Mouse (Mus musculus): ENCODE data around the gene Pfdn5. TPM values are rescaled to one million over a fixed set of nuclear protein-coding genes. Genes with fewer than 3 reads are reported as not detected.

Gene Pfdn5
- 233 and 309 TPM in 2 replicates for polyA plus RNA-seq (2011; ENCODE audit: insufficient read depth, insufficient read length, low read depth, missing spikeins)

DNA sequence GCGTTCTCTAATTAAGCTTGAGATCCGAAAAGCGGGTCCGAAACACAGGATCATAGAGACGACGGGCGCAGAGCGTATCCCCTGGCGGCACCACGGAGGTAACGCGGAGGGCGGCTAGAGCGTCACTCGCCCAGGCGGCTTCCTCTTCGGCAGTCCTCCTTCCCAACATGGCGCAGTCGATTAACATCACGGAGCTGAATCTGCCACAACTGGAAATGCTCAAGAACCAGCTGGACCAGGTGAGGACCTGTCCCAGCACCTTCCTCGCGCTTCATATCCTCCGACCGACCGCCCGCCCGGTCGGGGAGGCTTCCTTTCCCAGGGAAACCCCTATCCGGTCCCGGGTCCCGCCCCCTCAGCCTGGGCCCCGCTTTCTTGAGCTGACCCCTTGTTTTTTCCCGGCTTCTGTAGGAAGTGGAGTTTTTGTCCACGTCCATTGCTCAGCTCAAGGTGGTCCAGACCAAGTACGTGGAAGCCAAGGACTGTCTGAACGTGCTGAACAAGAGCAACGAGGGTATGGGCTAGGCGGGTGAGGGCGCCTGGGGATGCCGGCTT is at the start of gene Pfdn5:
Pfdn5 (plus strand) TSS at position 95 of the 555 bp plus-strand sequence.
- Histone ChIP-seq H3K4me1 (ENCODE audit: control insufficient read depth, insufficient read depth, low read length) (no peaks in the 10 kb centered on the region), H3K27ac (ENCODE audit: insufficient read depth, low read length) (peak within 1 kb of the TSS; percentile 75; the same call in 1 of the 2 replicates), H3K9ac (ENCODE audit: low read depth, poor library complexity, severe bottlenecking) (peak within 1 kb of the TSS; percentile 72), H3K36me3 (ENCODE audit: control insufficient read depth, insufficient read depth, low read length, poor library complexity, severe bottlenecking) (peaks cover 25% of the 10 kb centered on the region), H3K9me3 (replicated peaks; ENCODE audit: control insufficient read depth, insufficient read depth, low read length, poor library complexity, severe bottlenecking) (no peaks in the 10 kb centered on the region), H3K27me3 (ENCODE audit: control insufficient read depth, insufficient read depth, low read length, poor library complexity, severe bottlenecking) (no peaks in the 10 kb centered on the region), H3K4me3 (ENCODE audit: low read depth, low read length) (peak within 1 kb of the TSS; percentile 99)
- TF ChIP-seq CTCF (IDR thresholded peaks at IDR 0.05; ENCODE audit: low read depth, low read length), result no peak
- 0 out of 2 replicates have a peak, but pooled peaks have one; percentile 45 for TF ChIP-seq EP300 (IDR thresholded peaks at IDR 0.05; ENCODE audit: insufficient read depth, low read depth, low read length)

DNA sequence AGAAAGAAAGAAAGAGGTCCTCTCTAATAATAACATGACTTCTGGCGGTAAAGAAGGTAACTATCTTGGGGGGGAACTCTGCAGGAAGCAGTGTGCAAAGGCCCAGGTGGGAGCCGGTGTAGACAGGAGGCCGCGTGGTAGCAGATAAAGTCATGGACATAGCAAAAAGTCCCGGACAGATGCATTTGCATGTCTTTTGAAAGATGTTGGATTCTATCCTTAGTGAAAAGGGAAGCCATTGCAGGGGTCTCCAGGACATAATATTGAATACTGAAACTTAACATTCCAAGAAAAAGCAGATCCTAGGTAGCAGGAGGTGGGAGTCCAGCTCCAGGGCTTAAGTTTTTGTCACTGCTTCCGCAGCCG is 47.2 kb upstream of the Pfdn5 start:
- Histone ChIP-seq H3K36me3 (ENCODE audit: control insufficient read depth, insufficient read depth, low read length, poor library complexity, severe bottlenecking) (peaks cover 18% of the 10 kb centered on the region), H3K27ac (ENCODE audit: insufficient read depth, low read length) (peak overlapping the region; percentile 71), H3K9me3 (replicated peaks; ENCODE audit: control insufficient read depth, insufficient read depth, low read length, poor library complexity, severe bottlenecking) (no peaks in the 10 kb centered on the region), H3K27me3 (ENCODE audit: control insufficient read depth, insufficient read depth, low read length, poor library complexity, severe bottlenecking) (no peaks in the 10 kb centered on the region), H3K4me1 (ENCODE audit: control insufficient read depth, insufficient read depth, low read length) (no peaks in the 10 kb centered on the region), H3K9ac (ENCODE audit: low read depth, poor library complexity, severe bottlenecking) (peak overlapping the region; percentile 81), H3K4me3 (ENCODE audit: low read depth, low read length) (peak overlapping the region; percentile 98)
- TF ChIP-seq POLR2A (IDR thresholded peaks at IDR 0.05; ENCODE audit: insufficient read depth, low read length) (no peak), CTCF (IDR thresholded peaks at IDR 0.05; ENCODE audit: low read depth, low read length) (no peak), EP300 (IDR thresholded peaks at IDR 0.05; ENCODE audit: insufficient read depth, low read depth, low read length) (no peak)

DNA sequence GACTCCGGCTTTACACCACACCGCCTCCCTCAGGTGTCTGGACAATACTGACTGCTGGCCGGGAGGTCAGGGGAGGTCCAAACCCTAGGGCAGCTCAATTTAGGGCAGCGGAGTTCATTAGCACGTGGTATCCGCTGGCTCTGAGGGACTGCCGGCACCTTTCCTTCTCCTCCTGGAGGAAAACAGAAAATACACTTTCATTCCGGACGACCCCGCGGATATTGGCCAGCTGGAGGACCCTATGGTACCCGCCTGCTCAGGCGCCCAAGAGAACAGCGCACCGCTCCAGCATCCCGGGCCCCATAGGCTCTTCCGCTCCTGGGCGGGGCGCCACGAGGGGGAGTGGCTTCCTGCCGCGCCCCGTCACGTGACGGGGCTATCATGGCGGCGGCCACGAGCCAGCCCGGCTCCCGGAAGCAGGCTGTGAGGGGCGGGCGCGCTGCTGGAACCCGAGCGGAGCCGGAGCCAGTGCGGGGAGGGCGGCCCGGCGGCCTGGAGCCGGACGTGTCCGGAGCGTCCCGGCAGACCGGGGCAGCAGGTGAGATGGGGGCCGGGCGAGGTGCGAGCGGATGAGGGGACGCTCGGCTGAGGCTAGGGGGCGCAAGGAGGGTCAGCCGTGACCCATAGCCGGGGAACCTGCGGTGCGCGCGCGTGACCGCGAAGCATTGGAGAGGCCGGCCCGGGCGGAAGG is 46.7 kb upstream of the Pfdn5 start, which contains the start of gene Mfsd5:
Mfsd5 (plus strand) TSS at position 363 of the 691 bp plus-strand sequence.
- no peaks in the 10 kb centered on the region for H3K4me1 ChIP-seq (ENCODE audit: control insufficient read depth, insufficient read depth, low read length)
- peaks cover 18% of the 10 kb centered on the region for H3K36me3 ChIP-seq (ENCODE audit: control insufficient read depth, insufficient read depth, low read length, poor library complexity, severe bottlenecking)
- no peaks in the 10 kb centered on the region for H3K27me3 ChIP-seq (ENCODE audit: control insufficient read depth, insufficient read depth, low read length, poor library complexity, severe bottlenecking)
- peak within 1 kb of the TSS; percentile 98 for H3K4me3 ChIP-seq (ENCODE audit: low read depth, low read length)
- TF ChIP-seq EP300 (IDR thresholded peaks at IDR 0.05; ENCODE audit: insufficient read depth, low read depth, low read length) (0 out of 2 replicates have a peak, but pooled peaks have one; percentile 44), CTCF (IDR thresholded peaks at IDR 0.05; ENCODE audit: low read depth, low read length) (peak; percentile 22), POLR2A (IDR thresholded peaks at IDR 0.05; ENCODE audit: insufficient read depth, low read length) (peak; percentile 56)
- no peaks in the 10 kb centered on the region for H3K9me3 ChIP-seq (replicated peaks; ENCODE audit: control insufficient read depth, insufficient read depth, low read length, poor library complexity, severe bottlenecking)
- peak within 1 kb of the TSS; percentile 81 for H3K9ac ChIP-seq (ENCODE audit: low read depth, poor library complexity, severe bottlenecking)
- peak within 1 kb of the TSS; percentile 71 for H3K27ac ChIP-seq (ENCODE audit: insufficient read depth, low read length)

DNA sequence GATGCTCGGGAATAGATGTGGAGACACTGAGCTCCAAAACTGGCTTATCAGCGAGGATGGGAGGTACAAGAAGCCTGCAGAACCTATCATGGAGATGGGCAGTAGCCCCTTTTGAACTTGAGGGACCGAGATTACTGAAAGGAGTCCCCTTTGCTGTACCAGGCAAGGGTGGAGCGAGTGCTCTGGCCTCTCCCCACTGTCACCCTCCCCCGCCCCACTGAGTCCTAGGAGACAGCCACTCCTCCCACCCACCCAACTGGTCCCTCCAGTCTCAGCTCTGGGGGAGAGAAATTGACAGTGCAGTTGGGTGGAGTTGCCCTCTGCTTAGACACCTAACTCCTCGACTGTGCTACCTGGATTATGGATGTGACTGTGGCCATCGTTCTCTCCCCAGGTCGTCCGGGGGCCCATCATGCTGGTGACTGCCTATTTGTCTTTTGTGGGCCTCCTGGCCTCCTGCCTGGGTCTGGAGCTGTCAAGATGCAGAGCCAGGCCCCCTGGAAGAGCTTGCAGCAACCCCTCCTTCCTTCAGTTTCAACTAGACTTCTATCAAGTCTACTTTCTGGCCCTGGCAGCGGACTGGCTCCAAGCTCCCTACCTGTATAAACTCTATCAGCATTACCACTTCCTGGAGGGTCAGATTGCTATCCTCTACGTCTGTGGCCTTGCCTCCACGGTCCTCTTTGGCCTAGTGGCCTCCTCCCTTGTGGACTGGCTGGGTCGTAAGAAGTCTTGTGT is 46.0 kb upstream of the Pfdn5 start:
- Histone ChIP-seq H3K9ac (ENCODE audit: low read depth, poor library complexity, severe bottlenecking) (peak overlapping the region; percentile 81), H3K36me3 (ENCODE audit: control insufficient read depth, insufficient read depth, low read length, poor library complexity, severe bottlenecking) (peaks cover 18% of the 10 kb centered on the region), H3K4me3 (ENCODE audit: low read depth, low read length) (peak overlapping the region; percentile 97), H3K4me1 (ENCODE audit: control insufficient read depth, insufficient read depth, low read length) (no peaks in the 10 kb centered on the region), H3K9me3 (replicated peaks; ENCODE audit: control insufficient read depth, insufficient read depth, low read length, poor library complexity, severe bottlenecking) (no peaks in the 10 kb centered on the region), H3K27me3 (ENCODE audit: control insufficient read depth, insufficient read depth, low read length, poor library complexity, severe bottlenecking) (no peaks in the 10 kb centered on the region), H3K27ac (ENCODE audit: insufficient read depth, low read length) (peak overlapping the region; percentile 37)
- no peak for TF ChIP-seq POLR2A (IDR thresholded peaks at IDR 0.05; ENCODE audit: insufficient read depth, low read length)
- no peak for TF ChIP-seq CTCF (IDR thresholded peaks at IDR 0.05; ENCODE audit: low read depth, low read length)
- TF ChIP-seq EP300 (IDR thresholded peaks at IDR 0.05; ENCODE audit: insufficient read depth, low read depth, low read length), result no peak

DNA sequence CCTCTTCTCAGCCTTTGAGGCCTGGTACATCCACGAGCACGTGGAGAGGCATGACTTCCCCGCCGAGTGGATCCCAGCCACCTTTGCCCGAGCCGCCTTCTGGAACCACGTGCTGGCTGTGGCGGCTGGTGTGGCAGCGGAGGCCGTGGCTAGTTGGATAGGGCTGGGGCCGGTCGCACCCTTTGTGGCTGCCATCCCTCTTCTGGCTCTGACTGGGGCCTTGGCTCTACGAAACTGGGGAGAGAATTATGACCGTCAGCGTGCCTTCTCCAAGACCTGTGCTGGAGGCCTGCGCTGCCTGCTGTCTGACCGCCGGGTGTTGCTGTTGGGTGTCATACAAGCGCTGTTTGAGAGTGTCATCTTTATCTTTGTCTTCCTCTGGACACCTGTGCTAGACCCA is 45.3 kb upstream of the Pfdn5 start:
- H3K9ac ChIP-seq (ENCODE audit: low read depth, poor library complexity, severe bottlenecking), result peak overlapping the region; percentile 81
- no peaks in the 10 kb centered on the region for H3K9me3 ChIP-seq (replicated peaks; ENCODE audit: control insufficient read depth, insufficient read depth, low read length, poor library complexity, severe bottlenecking)
- no peaks in the 10 kb centered on the region for H3K27me3 ChIP-seq (ENCODE audit: control insufficient read depth, insufficient read depth, low read length, poor library complexity, severe bottlenecking)
- H3K36me3 ChIP-seq (ENCODE audit: control insufficient read depth, insufficient read depth, low read length, poor library complexity, severe bottlenecking), result peaks cover 18% of the 10 kb centered on the region
- peak overlapping the region; percentile 97 for H3K4me3 ChIP-seq (ENCODE audit: low read depth, low read length)
- no peak overlapping the region for H3K27ac ChIP-seq (ENCODE audit: insufficient read depth, low read length)
- no peaks in the 10 kb centered on the region for H3K4me1 ChIP-seq (ENCODE audit: control insufficient read depth, insufficient read depth, low read length)
- no peak for TF ChIP-seq POLR2A (IDR thresholded peaks at IDR 0.05; ENCODE audit: insufficient read depth, low read length)
- TF ChIP-seq CTCF (IDR thresholded peaks at IDR 0.05; ENCODE audit: low read depth, low read length), result no peak
- no peak for TF ChIP-seq EP300 (IDR thresholded peaks at IDR 0.05; ENCODE audit: insufficient read depth, low read depth, low read length)

All from ES-Bruce4 (cell line).